In the genomic region with DNA sequence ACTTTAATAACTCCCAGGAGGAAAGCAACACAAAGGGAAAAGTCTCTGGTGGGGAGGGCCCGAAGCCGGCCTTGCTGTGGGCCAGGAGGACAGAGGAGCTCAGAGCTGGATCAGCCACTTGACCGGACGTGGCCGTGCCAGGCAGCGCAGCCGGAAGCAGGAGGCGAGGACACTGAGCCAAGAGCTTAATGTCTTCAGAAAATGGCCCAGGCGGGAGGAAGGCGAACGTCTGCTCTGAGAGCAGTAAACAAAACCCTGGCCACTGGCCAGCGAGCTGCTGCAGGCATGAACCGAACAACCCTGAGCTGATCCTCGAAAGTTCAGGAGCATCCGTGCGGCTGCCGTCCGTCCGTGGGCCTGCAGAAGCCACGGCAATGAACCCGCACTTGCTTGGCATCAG, we compare ENCODE assay signal across 8 mouse cellular contexts. TPM values are rescaled to one million over a fixed set of nuclear protein-coding genes. Genes with fewer than 3 reads are reported as not detected.
DNase-seq lines count a peak whose midpoint lies in the region; ATAC-seq lines count a peak whose summit lies in the region.

No protein-coding gene starts in this region.

- ATAC-seq in embryonic facial prominence, embryonic 15.5 days (ENCODE audit: insufficient number of reproducible peaks, low FRiP score, low TSS enrichment, low read depth) = 0 out of 2 replicates have a peak, but pooled peaks have one; percentile 1
- ATAC-seq in granulocyte monocyte progenitor cell, adult 5-6 weeks (replicated peaks; ENCODE audit: poor library complexity, severe bottlenecking) = no peak

- WGBS in embryonic facial prominence, embryonic 15.5 days = 27% methylated on average over 21 of the region's 21 CpGs

- no peak overlapping the region; the same call in 1 of the 2 replicates for H3K4me2 ChIP-seq in embryonic facial prominence, embryonic 15.5 days (replicated peaks)

- H3K9ac ChIP-seq in embryonic facial prominence, embryonic 15.5 days = no peak overlapping the region

- H3K9me3 ChIP-seq in embryonic facial prominence, embryonic 15.5 days (replicated peaks) = no peaks in the 10 kb centered on the region

- H3K4me1 ChIP-seq in embryonic facial prominence, embryonic 15.5 days = peaks cover 48% of the 10 kb centered on the region

- no peaks in the 10 kb centered on the region for H3K36me3 ChIP-seq in embryonic facial prominence, embryonic 15.5 days

- H3K27ac ChIP-seq in embryonic facial prominence, embryonic 15.5 days (replicated peaks) = peak overlapping the region; percentile 82

- H3K27me3 ChIP-seq in embryonic facial prominence, embryonic 15.5 days = no peaks in the 10 kb centered on the region

- peak; percentile 68 for DNase-seq in right cerebral cortex, adult 18-20 months
- DNase-seq in right cerebral cortex, adult 2 months (ENCODE audit: low spot score in 2 of 2) = no peak
- DNase-seq in heart, postnatal 4 days = peak; percentile 66
- DNase-seq in layer of hippocampus, postnatal 14 days (ENCODE audit: low spot score in 2 of 2) = peak; percentile 43 to 55
- DNase-seq in lung, postnatal 25 days (ENCODE audit: low spot score) = peak; percentile 78
- DNase-seq in urinary bladder, adult 2 months (ENCODE audit: low spot score) = peak; percentile 49

- H3K4me3 ChIP-seq in embryonic facial prominence, embryonic 15.5 days (replicated peaks) = no peak overlapping the region

RNA-seq across cellular contexts. Expression of a gene that starts 29.9 kb away (rescaled TPM):
- 7.4 and 7.9 TPM in 2 replicates for polyA plus RNA-seq in embryonic facial prominence, embryonic 15.5 days (2015; fragmentation: Nextera tagmentation; extraction: Ambion mirVana)
- total RNA-seq in heart, postnatal 4 days (2021) = 10 to 100 TPM; 39.5 to 47.6 TPM
- 10 to 100 TPM; 59.9 to 65.7 TPM for total RNA-seq in layer of hippocampus, postnatal 14 days (2021)
- 8.5 and 13.4 TPM in 2 replicates for polyA plus RNA-seq in urinary bladder, adult 2 months (2012; rRNA removed)
- total RNA-seq in granulocyte monocyte progenitor cell, adult 5-6 weeks (2014; fragmentation: Nextera tagmentation) = 3.5 and 5.3 TPM in 2 replicates
- total RNA-seq in granulocyte monocyte progenitor cell, adult 5-6 weeks (2017) = 2.3 and 2.7 TPM in 2 replicates

Comparison
In these comparisons a context has a peak if more than half of its experiments do, and no peak if none do; other contexts are left out.
1. DNase-seq: peak in right cerebral cortex, adult 18-20 months (single experiment), heart, postnatal 4 days (single experiment), layer of hippocampus, postnatal 14 days (2 of 2), lung, postnatal 25 days (single experiment) and urinary bladder, adult 2 months (single experiment); none in right cerebral cortex, adult 2 months (0 of 2).
2. RNA of a gene that starts 29.9 kb away (total RNA-seq): 59.9 to 65.7 TPM in layer of hippocampus, postnatal 14 days and 39.5 to 47.6 TPM in heart, postnatal 4 days; 2.3 to 5.3 TPM in granulocyte monocyte progenitor cell, adult 5-6 weeks; every median in the first group is over 4 times any median in the second.